Mouse (Mus musculus): ENCODE measurements around the gene Ifnz.
"Not testable (repeated sequence)": the region's sequence is repeated elsewhere in the genome, so short reads cannot be mapped to it uniquely, and the experiment has no call there.

The Ifnz gene

GRCm38 (mm10) chr4:88785409-88785808 lies 3.5 kb downstream of the Ifnz start, which contains the start of gene Gm13276:
Gm13276 (plus strand) TSS chr4:88785709.
- not testable (repeated sequence) for ATAC-seq (ENCODE audit: low TSS enrichment)

GRCm38 (mm10) chr4:88788402-88788801 lies 6.5 kb downstream of the Ifnz start, which contains the start of gene Gm13277:
Gm13277 (plus strand) TSS chr4:88788632.
- ATAC-seq (ENCODE audit: low TSS enrichment) = not testable (repeated sequence)

- ATAC-seq (ENCODE audit: low TSS enrichment) = not testable (repeated sequence)
Measured at GRCm38 (mm10) chr4:88791250-88791649, 9.3 kb downstream of the Ifnz start, which contains the start of gene Gm13278. Gm13278 (plus strand) TSS chr4:88791550.

- ATAC-seq (ENCODE audit: low TSS enrichment) = not testable (repeated sequence)
Measured at GRCm38 (mm10) chr4:88793936-88794675, 12.2 kb downstream of the Ifnz start, which contains the start of gene Gm13275. Gm13275 (plus strand) TSS chr4:88794487.

GRCm38 (mm10) chr4:88797097-88797496 lies 15.2 kb downstream of the Ifnz start, which contains the start of gene Gm13279:
Gm13279 (plus strand) TSS chr4:88797397.
- ATAC-seq (ENCODE audit: low TSS enrichment) = not testable (repeated sequence)

- ATAC-seq (ENCODE audit: low TSS enrichment) = not testable (repeated sequence)
Measured at GRCm38 (mm10) chr4:88799365-88799764, 17.4 kb downstream of the Ifnz start, which contains the start of gene Gm13285. Gm13285 (plus strand) TSS chr4:88799665.

- ATAC-seq (ENCODE audit: low TSS enrichment) = not testable (repeated sequence)
Measured at GRCm38 (mm10) chr4:88802954-88803353, 21.0 kb downstream of the Ifnz start, which contains the start of gene Gm13287. Gm13287 (plus strand) TSS chr4:88803254.

GRCm38 (mm10) chr4:88805231-88805630 lies 23.3 kb downstream of the Ifnz start, which contains the start of gene Gm13288:
Gm13288 (plus strand) TSS chr4:88805531.
- ATAC-seq (ENCODE audit: low TSS enrichment) = not testable (repeated sequence)

- ATAC-seq (ENCODE audit: low TSS enrichment) = not testable (repeated sequence)
Measured at GRCm38 (mm10) chr4:88805761-88806160, 23.8 kb downstream of the Ifnz start.

- no peak for ATAC-seq (ENCODE audit: low TSS enrichment)
Measured at GRCm38 (mm10) chr4:88815928-88816327, 34.0 kb downstream of the Ifnz start, which contains the start of gene Ifna7. Ifna7 (plus strand) TSS chr4:88816228.

- no peak for ATAC-seq (ENCODE audit: low TSS enrichment)
Measured at GRCm38 (mm10) chr4:88819659-88820058, 37.7 kb downstream of the Ifnz start, which contains the start of gene Ifna11. Ifna11 (plus strand) TSS chr4:88819959.

GRCm38 (mm10) chr4:88822995-88823394 lies 41.1 kb downstream of the Ifnz start:
- ATAC-seq (ENCODE audit: low TSS enrichment) = peak; percentile 77

GRCm38 (mm10) chr4:88827116-88827515 lies 45.2 kb downstream of the Ifnz start, which contains the start of gene Ifna6:
Ifna6 (plus strand) TSS chr4:88827416.
- not testable (repeated sequence) for ATAC-seq (ENCODE audit: low TSS enrichment)

- ATAC-seq (ENCODE audit: low TSS enrichment) = peak; percentile 67; the same call in 1 of the 2 replicates
Measured at GRCm38 (mm10) chr4:88830523-88830922, 48.6 kb downstream of the Ifnz start.

Data from frontal cortex, adult (tissue).